Comparison of ENCODE assay signal across 7 mouse cellular contexts in the genomic region with DNA sequence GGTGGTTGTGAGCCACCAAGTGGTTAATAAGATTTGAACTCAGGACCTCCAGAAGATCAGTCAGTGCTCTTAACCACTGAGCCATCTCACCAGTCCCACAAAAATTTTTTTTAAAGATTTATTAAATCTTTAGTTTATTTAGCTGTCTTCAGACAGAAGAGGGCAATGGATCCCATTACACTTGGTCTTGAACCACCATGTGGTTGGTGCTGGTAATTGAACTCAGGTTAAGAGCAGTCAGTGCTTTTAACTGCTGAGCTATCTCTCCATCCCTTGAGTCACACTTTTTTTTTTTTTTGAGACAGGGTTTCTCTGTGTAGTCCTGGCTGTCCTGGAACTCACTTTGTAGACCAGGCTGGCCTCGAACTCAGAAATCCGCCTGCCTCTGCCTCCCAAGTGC. TPM values are rescaled to one million over a fixed set of nuclear protein-coding genes. Genes with fewer than 3 reads are reported as not detected.
A peak's percentile ranks its signal among the peaks of the same experiment; 100 is the strongest.
DNase-seq lines count a peak whose midpoint lies in the region; ATAC-seq and TF ChIP-seq lines count a peak whose summit lies in the region.
"Not testable (repeated sequence)": the region's sequence is repeated elsewhere in the genome, so short reads cannot be mapped to it uniquely, and the experiment has no call there.
"Had no signal": no experiment of that assay in that cellular context is flagged by ENCODE, and none has a peak within 500 bp of the region (broad histone marks: within the 10 kb centered on the region; RNA-seq: fewer than 3 reads in every experiment).

No protein-coding gene starts in this region.

- TF ChIP-seq CTCF in MEL (IDR thresholded peaks at IDR 0.05 in 2 of 3, conservative IDR thresholded peaks at IDR 0.05 in 1 of 3; ENCODE audit: control insufficient read depth in 1 of 3, insufficient read depth in 1 of 3, low read depth in 2 of 3, low read length in 3 of 3, poor library complexity in 1 of 3, severe bottlenecking in 1 of 3): peak in 1 of 3 experiments; percentile 39; a peak in 2 of 6 replicates
- 0 out of 2 replicates have a peak, but pooled peaks have one; percentile 6 for TF ChIP-seq CTCF in kidney, postnatal 0 days (IDR thresholded peaks at IDR 0.05; ENCODE audit: low read depth)

- not testable (repeated sequence) for H3K27me3 ChIP-seq in MEL (ENCODE audit: control insufficient read depth in 1 of 2, insufficient read depth in 2 of 2, low read length in 2 of 2); kidney, postnatal 0 days (ENCODE audit: insufficient read depth, low read length)

- H3K9ac ChIP-seq in MEL (ENCODE audit: control insufficient read depth, low read depth, low read length, poor library complexity, severe bottlenecking); kidney, postnatal 0 days (ENCODE audit: low read depth, low read length): not testable (repeated sequence)

- H3K4me3 ChIP-seq in MEL (ENCODE audit: control insufficient read depth in 1 of 2, insufficient read depth in 1 of 2, low read depth in 2 of 2, low read length in 2 of 2); kidney, postnatal 0 days (replicated peaks; ENCODE audit: low read depth, low read length): not testable (repeated sequence)

- not testable (repeated sequence) for ATAC-seq in kidney, postnatal 0 days (replicated peaks; ENCODE audit: low FRiP score, low read depth)

- H3K4me2 ChIP-seq in kidney, postnatal 0 days (ENCODE audit: low read length): not testable (repeated sequence)

- not testable (repeated sequence) for H3K79me2 ChIP-seq in MEL (ENCODE audit: control insufficient read depth, insufficient read depth, low read length, poor library complexity)

- H3K27ac ChIP-seq in MEL (ENCODE audit: control insufficient read depth, low read depth, low read length); kidney, postnatal 0 days: not testable (repeated sequence)

- TF ChIP-seq RAD21 in MEL (IDR thresholded peaks at IDR 0.05; ENCODE audit: low read depth, low read length): peak; percentile 17

- H3K9me3 ChIP-seq in MEL (replicated peaks; ENCODE audit: insufficient read depth, low read length); kidney, postnatal 0 days (replicated peaks; ENCODE audit: low read length): not testable (repeated sequence)

- peaks cover 0 to 13% of the 10 kb centered on the region in 2 experiments; a peak in 2 of 4 replicates for H3K36me3 ChIP-seq in MEL (ENCODE audit: control insufficient read depth in 1 of 2, insufficient read depth in 2 of 2, low read length in 2 of 2)
- not testable (repeated sequence) for H3K36me3 ChIP-seq in kidney, postnatal 0 days (ENCODE audit: insufficient read depth, low read length)

- not testable (repeated sequence) for TF ChIP-seq EP300 in MEL (IDR thresholded peaks at IDR 0.05; ENCODE audit: low read depth in 1 of 2, low read length in 2 of 2)

- DNase-seq in 416B (ENCODE audit: low read depth) (peak; percentile 63), MEL (ENCODE audit: low read depth, low spot score) (peak; percentile 61), ZHBTc4 (ENCODE audit: low read depth, low spot score) (peak; percentile 75)
- DNase-seq in kidney, postnatal 0 days (ENCODE audit: low spot score): not testable (repeated sequence)
- peak; percentile 27 for DNase-seq in naive thymus-derived CD4-positive, alpha-beta T cell, adult 2 months (ENCODE audit: low read depth)

- TF ChIP-seq POLR2A in MEL (IDR thresholded peaks at IDR 0.05; ENCODE audit: control insufficient read depth in 1 of 2, insufficient read depth in 1 of 2, low read depth in 1 of 2, low read length in 2 of 2, poor library complexity in 1 of 2): not testable (repeated sequence)

- 95% methylated on average over 2 of the region's 2 CpGs for WGBS in kidney, postnatal 0 days

- H3K4me1 ChIP-seq in MEL (ENCODE audit: control insufficient read depth in 1 of 2, insufficient read depth in 2 of 2, low read length in 2 of 2); kidney, postnatal 0 days (replicated peaks; ENCODE audit: insufficient read depth, low read length): not testable (repeated sequence)

TF ChIP-seq in MEL, 35 proteins besides CTCF, POLR2A, EP300 and RAD21:
- peak; percentile 45; the same call in 1 of the 2 replicates for TF ChIP-seq ZNF384 (IDR thresholded peaks at IDR 0.05; ENCODE audit: low read depth, low read length)
- peak; percentile 38 for TF ChIP-seq SMC3 (IDR thresholded peaks at IDR 0.05; ENCODE audit: low read depth, low read length)

RNA-seq across cellular contexts. Expression of gene Ncl, which starts 18.1 kb away (rescaled TPM):
- 370 and 422 TPM in 2 replicates for total RNA-seq in MEL (2012; rRNA removed)
- 1,000 to 10,000 TPM in 1 of 2 experiments, 100 to 1,000 TPM in 1; 246 to 1,708 TPM for polyA plus RNA-seq in MEL (2012; ENCODE audit: insufficient read depth in 1 of 2, insufficient read length in 2 of 2, low read depth in 1 of 2, low replicate concordance in 2 of 2, missing spikeins in 1 of 2)
- 295 and 332 TPM in 2 replicates for polyA plus RNA-seq in kidney, postnatal 0 days (2015; fragmentation: Nextera tagmentation; extraction: Ambion mirVana)

RNA-seq across cellular contexts. Expression of gene B3gnt7, which starts 38.5 kb away (rescaled TPM):
- total RNA-seq in MEL (2012; rRNA removed): not detected in 2 replicates
- polyA plus RNA-seq in MEL (2012; ENCODE audit: insufficient read depth in 1 of 2, insufficient read length in 2 of 2, low read depth in 1 of 2, low replicate concordance in 2 of 2, missing spikeins in 1 of 2): under 1 TPM in 1 of 2 experiments, not detected in 1; 0.40 TPM
- polyA plus RNA-seq in kidney, postnatal 0 days (2015; fragmentation: Nextera tagmentation; extraction: Ambion mirVana): 10.3 and 10.8 TPM in 2 replicates
- polyA plus RNA-seq: C2C12, G1E had no signal
